Mouse (Mus musculus) thymus, adult 2 months (tissue): ENCODE measurements at regions not wholly inside any gene's neighbourhood (a gene's known extent, or its start where the extent isn't known, plus 50 kb on each side); places are given as distances from the start of the nearest gene placed in this dataset.

Experiments
- CTCF ChIP-seq: fragments of 200-500 bp; IDR thresholded peaks from 2 replicates; pipeline ENCODE4 v1.5.1; 2012; ENCODE audit warnings: mild to moderate bottlenecking, control low read depth, low read length, moderate library complexity, borderline replicate concordance; ENCODE audit not compliant: control insufficient read depth, poor library complexity, insufficient read depth; ENCODE audit errors: extremely low read depth
- POLR2A ChIP-seq: fragments of 200-500 bp; IDR thresholded peaks from 2 replicates; pipeline ENCODE4 v1.6.1; 2012; ENCODE audit warnings: mild to moderate bottlenecking, low read length, control low read depth, moderate library complexity; ENCODE audit not compliant: control insufficient read depth, poor library complexity, insufficient read depth; ENCODE audit errors: extremely low read depth

GRCm38 (mm10) chr15:36364757-36365156 is 642.8 kb downstream of the Zfp706 start:
- TF ChIP-seq POLR2A (no peak), CTCF (no peak)
